Mouse (Mus musculus): Measurements from ENCODE around the gene Aff3.
A peak's percentile ranks its signal among the peaks of the same experiment; 100 is the strongest.

The Aff3 gene

GRCm38 (mm10) chr1:38428708-38429683 lies 235.8 kb downstream of the Aff3 start:
- no peak for DNase-seq

DNA sequence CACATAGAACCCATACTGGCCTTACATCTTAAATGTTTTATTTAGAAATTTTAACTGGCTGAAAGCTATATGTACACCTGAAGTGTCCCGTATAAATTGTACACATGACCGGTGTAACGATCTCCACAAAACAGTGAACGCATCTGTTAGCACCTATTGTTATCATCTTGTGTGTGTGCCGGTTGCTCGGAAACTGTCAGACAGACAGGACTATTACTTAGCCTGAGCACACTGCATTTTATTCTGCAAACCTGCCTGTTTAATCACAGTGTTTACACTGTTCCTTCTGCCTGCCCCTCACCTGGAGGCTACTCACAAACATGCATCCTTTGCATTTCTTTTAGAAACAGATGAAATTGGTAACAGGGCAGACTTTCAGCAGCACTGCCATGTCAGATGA lies 241.8 kb downstream of the Aff3 start:
- DNase-seq, result no peak

- DNase-seq, result no peak
Observed at GRCm38 (mm10) chr1:38419331-38419730, 245.4 kb downstream of the Aff3 start.

DNA sequence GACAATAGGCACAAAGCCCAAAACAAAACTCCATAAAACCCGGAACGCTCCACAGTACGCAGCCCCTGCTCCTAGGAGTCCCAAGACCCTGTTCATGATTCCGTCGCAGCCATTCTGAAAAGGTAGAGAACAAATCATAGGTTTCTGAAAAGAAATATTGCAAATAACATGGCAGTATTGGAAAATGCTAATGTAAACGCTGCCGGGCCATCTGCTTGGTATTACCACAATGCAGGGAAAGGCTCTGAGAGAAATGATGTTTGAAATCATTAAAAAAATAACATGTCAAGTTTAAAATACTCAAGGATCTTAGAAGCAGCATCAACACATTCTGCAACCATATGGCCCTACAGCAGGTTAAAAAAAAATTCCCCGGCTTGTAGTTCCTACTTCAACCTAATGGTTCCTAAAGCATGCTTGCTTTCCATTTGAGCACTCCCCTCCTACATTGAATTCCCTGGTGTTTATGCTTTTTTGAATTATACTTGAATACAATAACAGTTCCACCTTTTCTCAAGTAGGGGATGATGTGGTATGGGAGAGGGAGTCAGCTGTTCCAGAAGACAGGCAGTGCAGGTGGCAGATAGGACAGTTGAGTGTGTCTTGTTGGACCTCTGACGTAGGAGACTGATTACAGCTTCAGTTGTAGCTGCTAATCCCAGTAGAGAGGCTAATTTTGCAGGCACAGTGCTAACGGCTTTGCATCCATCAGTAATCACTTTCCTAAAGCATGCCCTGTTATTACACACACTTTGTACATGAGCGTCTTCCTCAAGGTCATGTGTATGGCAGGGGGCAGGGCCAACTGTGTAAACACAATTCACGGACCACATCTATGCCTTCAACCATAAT lies 246.3 kb downstream of the Aff3 start:
- no peak for DNase-seq

DNA sequence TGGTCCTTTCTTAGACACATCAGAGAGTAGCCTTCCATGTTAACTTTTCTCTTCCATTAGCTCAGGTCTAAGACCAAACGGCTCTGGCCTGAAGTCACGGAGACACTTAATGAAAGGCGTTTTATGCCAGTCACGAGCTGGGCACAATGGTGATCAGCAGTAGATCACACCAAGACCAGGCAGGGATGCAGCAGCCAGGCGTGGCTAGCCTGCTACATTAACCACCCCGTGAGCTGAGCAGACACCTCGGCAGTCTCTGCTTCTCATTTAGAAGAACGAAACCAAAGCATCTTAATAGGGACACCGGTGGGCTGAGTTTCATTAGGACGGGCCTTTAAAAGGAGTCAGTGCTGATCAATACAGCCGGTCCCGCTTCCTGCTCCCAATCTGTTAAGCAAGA lies 247.6 kb downstream of the Aff3 start:
- no peak for DNase-seq

DNA sequence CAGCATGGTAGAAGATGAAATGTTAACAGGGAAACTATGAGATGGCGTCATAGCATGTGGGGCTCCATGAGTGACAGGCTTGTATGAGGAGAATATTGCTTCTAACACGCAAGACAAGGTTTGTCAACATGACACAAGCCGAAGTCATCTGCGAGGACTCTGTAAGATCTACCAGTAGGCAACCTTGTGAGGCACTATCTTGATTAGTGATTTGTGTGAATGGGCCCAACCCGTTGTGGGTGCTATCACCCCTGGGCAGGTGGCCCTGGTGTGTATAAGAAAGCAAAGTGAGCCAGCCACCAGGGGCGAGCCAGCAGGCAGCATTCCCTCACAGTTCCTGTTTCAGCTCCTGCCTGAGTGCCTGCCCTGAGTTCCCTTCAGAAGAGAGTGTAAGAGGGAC lies 249.2 kb downstream of the Aff3 start:
- DNase-seq, result no peak

- DNase-seq, result no peak
Observed at GRCm38 (mm10) chr1:38411106-38411505, 253.6 kb downstream of the Aff3 start.

DNA sequence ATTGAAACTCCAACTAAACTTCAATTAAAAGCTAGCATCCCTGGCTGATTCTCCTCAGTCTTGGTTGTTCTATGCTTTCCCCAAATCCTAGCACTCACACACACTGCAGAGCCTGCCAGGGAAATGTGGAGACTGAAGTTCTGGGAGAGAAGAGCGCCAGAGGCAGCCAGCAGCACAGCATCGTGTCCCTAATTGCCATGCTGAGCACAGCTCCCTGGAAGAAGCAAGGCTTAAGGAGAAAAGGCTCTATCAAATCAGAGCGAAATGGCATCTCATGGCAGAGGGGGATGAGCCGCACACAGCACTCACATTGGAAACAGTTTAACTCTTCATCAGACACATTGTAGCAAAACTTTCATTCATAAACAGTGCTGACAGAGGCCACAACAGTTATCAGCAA lies 254.3 kb downstream of the Aff3 start:
- no peak for DNase-seq

GRCm38 (mm10) chr1:38408241-38408640 lies 256.5 kb downstream of the Aff3 start:
- DNase-seq, result no peak

DNA sequence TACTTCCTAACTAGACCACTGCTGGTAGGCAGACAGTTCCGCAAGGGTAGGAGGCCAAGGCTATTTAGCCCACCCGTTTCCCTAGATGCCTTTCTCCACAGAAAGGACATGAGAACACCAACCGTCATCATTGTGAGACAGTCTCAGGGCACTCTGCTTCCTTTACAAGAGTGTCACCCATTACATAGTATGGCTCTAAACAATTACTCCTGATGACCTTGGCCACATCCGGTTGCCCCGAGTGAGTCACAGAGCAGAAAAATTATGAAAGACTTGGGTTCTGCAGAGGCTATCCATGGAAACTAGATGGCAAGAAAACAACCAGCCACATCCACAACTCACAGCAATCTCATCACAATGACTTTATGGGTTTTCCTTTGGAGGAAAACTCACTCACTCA lies 261.0 kb downstream of the Aff3 start:
- DNase-seq, result no peak

GRCm38 (mm10) chr1:38401856-38402255 lies 262.9 kb downstream of the Aff3 start:
- no peak for DNase-seq

GRCm38 (mm10) chr1:38399269-38399668 lies 265.5 kb downstream of the Aff3 start:
- peak; percentile 15 to 57 for DNase-seq

GRCm38 (mm10) chr1:38398566-38398965 lies 266.2 kb downstream of the Aff3 start:
- DNase-seq, result no peak

- no peak for DNase-seq
Observed at GRCm38 (mm10) chr1:38395194-38395681, 269.5 kb downstream of the Aff3 start.

DNA sequence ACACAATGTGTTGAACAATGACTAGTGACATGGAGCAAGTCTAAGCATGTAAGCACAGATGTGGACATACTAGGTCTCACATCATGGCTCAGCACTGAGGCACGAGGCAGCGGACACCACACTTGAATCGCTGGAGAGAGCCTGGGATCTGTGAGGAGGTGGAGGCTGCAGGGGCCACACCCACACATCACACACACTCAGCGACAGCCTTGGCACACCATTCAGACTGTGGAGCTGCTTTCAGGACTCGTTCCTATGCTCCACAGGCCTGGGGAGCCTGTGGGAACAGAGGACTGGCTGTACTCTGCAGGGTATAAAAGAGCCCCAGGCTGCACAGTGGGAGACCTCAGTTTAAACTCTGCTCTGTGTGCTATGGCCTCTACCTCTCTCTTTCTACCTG lies 270.3 kb downstream of the Aff3 start:
- DNase-seq, result no peak

- DNase-seq, result no peak
Observed at GRCm38 (mm10) chr1:38393516-38393915, 271.2 kb downstream of the Aff3 start.

DNA sequence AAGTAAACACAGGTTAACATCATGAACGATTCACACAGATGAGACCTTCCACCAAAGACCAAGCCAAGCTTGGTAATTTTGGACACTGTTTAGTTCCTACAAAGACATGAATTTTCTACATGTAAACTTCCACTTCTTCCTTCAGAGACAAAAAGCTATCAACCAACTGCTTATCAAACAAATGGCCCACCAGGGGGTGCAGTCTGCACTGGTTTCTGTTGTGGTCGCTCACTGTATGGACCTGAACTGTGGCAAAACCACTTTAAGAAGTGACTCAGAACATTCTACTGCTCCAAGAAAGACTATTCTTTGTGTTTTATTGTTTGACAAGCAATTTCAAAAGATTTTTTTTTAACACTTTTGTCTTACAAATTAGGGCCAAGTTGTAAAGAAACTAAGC lies 271.8 kb downstream of the Aff3 start:
- peak; percentile 68 to 80 for DNase-seq

DNA sequence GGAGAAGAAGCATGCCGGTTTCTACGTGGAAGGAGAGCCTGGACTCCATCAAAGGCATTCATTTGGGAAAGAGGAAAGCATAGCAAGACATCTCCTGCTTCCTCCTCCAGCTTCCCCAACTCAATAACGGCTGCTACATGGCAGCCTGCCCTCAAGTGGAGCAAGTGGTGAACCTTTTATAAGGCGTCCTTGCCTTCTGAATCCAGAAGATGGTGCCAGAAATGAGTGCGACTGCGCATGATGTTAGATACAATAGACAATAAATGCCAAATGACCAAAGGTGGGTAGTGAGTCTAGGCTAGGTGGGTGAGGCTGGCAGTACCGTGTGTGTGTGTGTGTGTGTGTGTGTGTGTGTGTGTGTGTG lies 273.9 kb downstream of the Aff3 start:
- no peak for DNase-seq

- no peak for DNase-seq
Observed at GRCm38 (mm10) chr1:38390235-38390885, 274.4 kb downstream of the Aff3 start.

DNA sequence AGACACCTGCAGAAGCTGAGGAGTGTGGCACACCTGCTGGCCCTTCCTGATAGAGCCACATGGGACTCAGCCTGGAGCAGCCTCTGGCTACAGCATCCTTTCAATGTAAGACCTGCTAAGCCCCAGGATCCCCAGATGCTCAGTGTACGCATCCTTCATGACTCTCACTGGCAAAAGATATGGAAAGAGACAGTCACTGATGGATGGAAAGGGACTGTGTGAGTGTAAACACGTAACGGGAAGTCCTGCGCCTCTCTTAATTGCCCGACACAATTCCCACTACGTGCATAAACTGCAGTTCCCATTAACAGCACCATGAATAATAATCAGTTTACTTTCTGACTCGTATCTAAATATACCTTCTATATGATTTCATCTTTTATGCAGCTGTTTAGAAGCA lies 275.2 kb downstream of the Aff3 start:
- no peak for DNase-seq

DNA sequence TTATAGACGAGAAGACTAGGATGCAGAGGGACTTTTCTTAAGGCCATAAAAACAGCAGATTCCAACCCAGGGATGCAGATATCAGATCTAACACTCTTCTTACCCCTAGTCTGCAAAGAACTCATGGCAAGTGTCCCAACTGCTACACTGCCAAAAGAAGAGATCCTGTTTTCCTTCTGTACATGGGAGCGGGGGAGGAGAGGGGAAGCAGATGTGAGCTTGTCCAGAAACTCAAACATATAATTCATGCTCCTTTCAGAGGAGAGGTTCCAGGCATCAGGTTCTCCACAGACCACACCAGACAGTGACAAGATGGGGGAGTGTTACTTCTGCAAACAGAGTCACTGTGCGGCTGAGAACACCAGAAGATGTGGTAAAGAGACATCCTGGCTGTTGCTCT lies 276.3 kb downstream of the Aff3 start:
- DNase-seq, result no peak

DNA sequence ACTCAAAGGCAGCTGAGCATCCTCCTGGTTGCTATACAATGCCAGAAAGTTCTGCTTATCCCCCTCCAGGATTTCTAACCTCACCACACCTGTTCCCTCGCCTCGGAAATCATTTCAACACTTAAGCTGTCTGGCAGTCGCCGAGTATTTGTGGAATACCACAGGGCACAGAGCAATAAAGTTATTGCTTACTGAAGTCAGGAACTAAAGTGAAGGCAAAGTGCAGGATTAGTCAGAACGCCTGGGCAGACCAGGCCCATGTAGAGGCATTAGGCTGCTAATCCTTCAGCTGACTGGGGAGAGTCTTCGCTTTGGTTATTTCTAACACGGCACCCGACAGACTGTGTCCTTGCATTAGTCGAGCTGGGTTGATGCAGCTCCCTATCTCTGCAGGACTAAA lies 277.3 kb downstream of the Aff3 start:
- DNase-seq, result no peak

DNA sequence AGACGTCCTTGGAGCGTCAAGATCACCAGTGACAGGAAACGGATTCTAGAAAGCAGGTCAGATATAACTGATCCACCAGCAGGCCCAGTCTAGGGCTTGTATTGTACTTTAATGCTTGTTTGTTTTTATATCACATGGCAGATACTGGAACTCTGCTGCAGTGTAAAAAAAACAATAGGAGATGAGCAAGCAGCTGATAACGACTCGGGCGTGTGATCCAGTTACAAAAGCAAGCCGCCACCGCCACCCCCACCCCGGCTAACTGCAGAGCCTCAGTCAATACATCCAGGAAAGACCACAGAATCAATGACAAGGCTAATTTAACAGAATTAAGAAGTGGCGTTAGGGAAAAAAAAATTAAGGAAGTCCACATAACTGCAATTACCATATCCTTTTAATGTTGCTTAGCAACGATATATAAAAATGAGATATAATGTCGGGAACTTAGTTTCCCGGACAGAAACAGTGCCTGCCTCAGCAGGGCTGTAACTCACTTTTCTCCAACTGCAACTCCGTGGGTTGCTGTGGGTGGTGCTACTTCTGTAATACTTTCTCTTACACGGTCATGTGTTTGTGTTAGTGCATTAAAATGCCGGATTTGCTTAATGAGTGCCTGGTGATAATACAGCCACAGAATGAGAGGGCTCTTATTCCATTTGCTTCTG lies 280.2 kb downstream of the Aff3 start:
- DNase-seq, result no peak

Measured in lung, postnatal 4 days (tissue).